Mouse (Mus musculus) embryonic fibroblast, embryonic 13.5 days (primary cell): Measurements from ENCODE around the gene Dcpp1.

Experiments used
- CTCF ChIP-seq: IDR thresholded peaks from 2 replicates; pipeline ENCODE4 v1.5.1; 2011; ENCODE audit warnings: mild to moderate bottlenecking, control low read depth, low read length, moderate library complexity, borderline replicate concordance; ENCODE audit not compliant: insufficient read depth
- POLR2A ChIP-seq: IDR thresholded peaks from 2 replicates; pipeline ENCODE4 v1.6.1; 2011; ENCODE audit warnings: low read depth, mild to moderate bottlenecking, control low read depth, low read length, moderate library complexity

DNA sequence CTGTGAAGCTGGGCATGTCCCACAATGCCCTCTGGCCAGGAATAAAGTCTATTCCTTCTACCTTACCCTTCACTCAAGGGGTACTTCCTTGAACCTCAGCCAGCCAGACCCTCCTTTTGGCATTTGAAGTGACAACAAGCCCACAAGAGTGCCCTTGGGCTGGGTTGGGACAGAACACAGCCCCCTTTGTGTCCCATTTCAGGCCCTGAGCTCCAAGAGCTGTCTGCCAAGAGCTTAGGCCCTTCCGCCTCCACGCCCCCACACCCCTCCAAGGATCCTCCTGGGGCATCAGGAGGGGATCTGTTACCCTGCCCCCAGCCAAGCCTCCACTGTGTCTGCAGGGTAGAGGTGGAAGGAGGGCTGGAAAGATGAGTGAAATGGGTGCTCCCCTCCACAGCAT lies 3.5 kb upstream of the Dcpp1 start:
- TF ChIP-seq POLR2A (no peak), CTCF (no peak)
